Mouse (Mus musculus): ENCODE data around the gene Ttyh3. TPM values are rescaled to one million over a fixed set of nuclear protein-coding genes. Genes with fewer than 3 reads are reported as not detected.

Ttyh3 gene
- 19.2 TPM for polyA plus RNA-seq (2015; fragmentation: Illumina TruSeq; extraction: RNeasy Lipid Tissue Mini Kit (QIAGEN cat#74804); ENCODE audit: insufficient read depth, low replicate concordance)

DNA sequence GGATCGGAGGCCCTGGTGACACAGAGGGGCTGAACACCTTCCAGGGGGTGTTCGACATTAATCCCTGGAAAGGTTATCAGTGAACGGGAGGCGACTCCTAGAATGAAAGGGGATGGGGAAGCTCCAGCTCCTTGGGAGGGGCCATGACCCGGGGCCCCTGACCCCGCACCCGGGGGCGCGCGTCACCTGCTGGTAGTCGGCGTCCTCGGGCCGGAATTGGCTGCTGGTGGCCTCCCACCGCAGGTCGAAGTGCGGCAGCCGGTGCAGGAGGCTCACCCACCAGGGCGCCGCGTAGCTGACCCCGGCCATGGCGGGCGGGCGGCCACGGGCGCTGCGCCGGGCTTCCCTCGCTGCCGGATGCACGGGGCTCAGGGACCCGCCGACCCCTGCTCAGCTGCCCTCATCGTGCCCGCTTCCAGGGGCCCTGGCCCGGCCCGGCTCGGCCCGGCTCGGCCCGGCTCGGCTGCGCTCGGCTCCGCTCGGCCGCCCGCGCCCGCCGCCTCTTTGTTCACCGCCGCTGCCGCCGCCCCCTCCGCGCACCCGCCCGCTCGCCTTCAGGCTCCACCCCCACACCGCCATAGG lies at the start of gene Ttyh3:
Gene Ttyh3, minus strand, starts transcription at position 513 of the 582 bp plus-strand sequence.

DNA sequence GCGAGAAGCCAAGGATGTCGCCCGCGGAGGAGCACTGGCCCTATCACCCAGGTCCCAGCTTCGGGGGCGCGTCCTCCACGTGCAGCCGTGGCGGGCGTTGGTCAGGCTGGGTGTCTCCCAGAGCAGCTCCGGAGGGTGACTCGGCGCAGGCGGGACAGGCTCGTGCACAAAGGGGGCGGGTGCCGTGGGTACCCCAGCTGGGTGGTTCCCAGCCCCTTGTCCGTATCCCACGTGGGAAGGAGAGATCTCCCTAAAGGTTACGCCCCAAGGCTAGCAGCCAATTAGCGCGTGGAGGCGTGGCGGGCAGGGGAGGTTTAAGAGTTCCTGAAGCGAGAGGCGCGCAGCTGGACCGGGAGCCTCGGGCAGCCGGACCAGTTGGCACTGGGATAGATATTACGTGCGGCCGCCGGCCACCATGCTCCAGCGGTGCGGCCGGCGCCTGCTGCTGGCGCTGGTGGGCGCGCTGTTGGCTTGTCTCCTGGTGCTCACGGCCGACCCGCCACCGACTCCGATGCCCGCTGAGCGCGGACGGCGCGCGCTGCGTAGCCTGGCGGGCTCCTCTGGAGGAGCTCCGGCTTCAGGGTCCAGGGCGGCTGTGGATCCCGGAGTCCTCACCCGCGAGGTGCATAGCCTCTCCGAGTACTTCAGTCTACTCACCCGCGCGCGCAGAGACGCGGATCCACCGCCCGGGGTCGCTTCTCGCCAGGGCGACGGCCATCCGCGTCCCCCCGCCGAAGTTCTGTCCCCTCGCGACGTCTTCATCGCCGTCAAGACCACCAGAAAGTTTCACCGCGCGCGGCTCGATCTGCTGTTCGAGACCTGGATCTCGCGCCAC lies 41.6 kb downstream of the Ttyh3 start, which contains the start of gene Lfng:
Gene Lfng, plus strand, starts transcription at position 320 of the 835 bp plus-strand sequence.

Other genes with a start within 250 kb of the Ttyh3 start
- gene Eif3b, start 229.7 kb downstream of the Ttyh3 start, polyA plus RNA-seq (2015; fragmentation: Illumina TruSeq; extraction: RNeasy Lipid Tissue Mini Kit (QIAGEN cat#74804); ENCODE audit: insufficient read depth, low replicate concordance) = 107 TPM
- gene Gm4869, start 203.4 kb downstream of the Ttyh3 start, polyA plus RNA-seq (2015; fragmentation: Illumina TruSeq; extraction: RNeasy Lipid Tissue Mini Kit (QIAGEN cat#74804); ENCODE audit: insufficient read depth, low replicate concordance) = not detected
- gene Chst12, start 143.5 kb downstream of the Ttyh3 start, polyA plus RNA-seq (2015; fragmentation: Illumina TruSeq; extraction: RNeasy Lipid Tissue Mini Kit (QIAGEN cat#74804); ENCODE audit: insufficient read depth, low replicate concordance) = 6.2 TPM
- not detected for gene Grifin, start 84.0 kb downstream of the Ttyh3 start, polyA plus RNA-seq (2015; fragmentation: Illumina TruSeq; extraction: RNeasy Lipid Tissue Mini Kit (QIAGEN cat#74804); ENCODE audit: insufficient read depth, low replicate concordance)
- 28.2 TPM for gene Lfng, start 41.7 kb downstream of the Ttyh3 start, polyA plus RNA-seq (2015; fragmentation: Illumina TruSeq; extraction: RNeasy Lipid Tissue Mini Kit (QIAGEN cat#74804); ENCODE audit: insufficient read depth, low replicate concordance)
- 15.1 TPM for gene Iqce, start 53.3 kb upstream of the Ttyh3 start, polyA plus RNA-seq (2015; fragmentation: Illumina TruSeq; extraction: RNeasy Lipid Tissue Mini Kit (QIAGEN cat#74804); ENCODE audit: insufficient read depth, low replicate concordance)
- gene Brat1, start 56.0 kb upstream of the Ttyh3 start, polyA plus RNA-seq (2015; fragmentation: Illumina TruSeq; extraction: RNeasy Lipid Tissue Mini Kit (QIAGEN cat#74804); ENCODE audit: insufficient read depth, low replicate concordance) = 10.6 TPM
- gene Amz1, start 75.1 kb upstream of the Ttyh3 start, polyA plus RNA-seq (2015; fragmentation: Illumina TruSeq; extraction: RNeasy Lipid Tissue Mini Kit (QIAGEN cat#74804); ENCODE audit: insufficient read depth, low replicate concordance) = 9.0 TPM
- 18.7 TPM for gene Gna12, start 181.4 kb upstream of the Ttyh3 start, polyA plus RNA-seq (2015; fragmentation: Illumina TruSeq; extraction: RNeasy Lipid Tissue Mini Kit (QIAGEN cat#74804); ENCODE audit: insufficient read depth, low replicate concordance)